Mouse (Mus musculus) embryo, embryonic 10 days (tissue): Measurements from ENCODE around the gene Gpr26.

Experiments
- DNase-seq: peaks from one replicate; pipeline ENCODE4 v3.0.0-alpha.2; 2015; ENCODE audit warnings: low spot score

Gpr26 gene

DNA sequence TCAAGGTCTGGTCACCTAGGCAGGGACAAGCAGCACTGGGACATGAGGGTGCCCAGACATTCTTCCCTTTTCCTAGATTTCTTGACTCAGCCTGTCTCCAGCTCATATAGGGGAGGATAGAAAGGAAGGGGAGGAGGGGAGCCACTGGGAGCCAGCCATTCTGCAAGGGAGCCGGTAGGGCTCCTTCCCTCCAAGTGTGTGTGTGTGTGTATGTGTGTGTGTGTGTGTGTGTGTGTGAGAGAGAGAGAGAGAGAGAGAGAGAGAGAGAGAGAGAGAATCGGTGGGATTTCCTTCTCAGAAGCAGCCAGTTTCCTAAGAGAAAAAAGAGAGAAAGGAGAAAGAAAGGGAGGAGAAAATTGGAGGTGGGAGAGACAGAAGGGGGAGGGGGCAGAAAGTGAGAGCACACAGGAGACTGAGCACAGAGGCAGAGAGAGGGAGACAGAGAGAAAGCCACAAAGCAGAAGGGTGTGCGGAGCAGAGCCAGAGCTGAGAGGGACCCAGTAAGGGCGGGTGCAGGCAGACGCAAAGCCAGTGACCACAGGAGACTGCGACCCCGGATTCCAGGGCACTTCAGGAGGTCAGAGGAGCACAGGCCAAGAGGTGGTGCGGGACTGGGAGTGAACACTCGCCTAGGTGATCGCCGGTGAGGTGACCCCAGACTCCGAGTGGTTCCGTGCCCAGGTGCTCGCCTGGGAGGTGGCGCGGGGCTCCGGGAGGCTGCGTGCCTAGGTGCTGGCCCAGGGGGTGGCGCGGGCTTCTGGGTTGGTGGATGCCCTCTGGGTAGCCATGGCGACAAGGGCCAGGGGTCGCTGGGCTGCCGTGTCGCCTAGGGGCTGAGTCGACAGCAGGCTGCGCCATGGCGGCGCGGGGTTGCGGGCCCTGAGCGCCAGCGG lies at the start of gene Gpr26:
Gene Gpr26, plus strand, starts transcription at position 438 of the 893 bp plus-strand sequence.
- DNase-seq: peak; percentile 7

DNA sequence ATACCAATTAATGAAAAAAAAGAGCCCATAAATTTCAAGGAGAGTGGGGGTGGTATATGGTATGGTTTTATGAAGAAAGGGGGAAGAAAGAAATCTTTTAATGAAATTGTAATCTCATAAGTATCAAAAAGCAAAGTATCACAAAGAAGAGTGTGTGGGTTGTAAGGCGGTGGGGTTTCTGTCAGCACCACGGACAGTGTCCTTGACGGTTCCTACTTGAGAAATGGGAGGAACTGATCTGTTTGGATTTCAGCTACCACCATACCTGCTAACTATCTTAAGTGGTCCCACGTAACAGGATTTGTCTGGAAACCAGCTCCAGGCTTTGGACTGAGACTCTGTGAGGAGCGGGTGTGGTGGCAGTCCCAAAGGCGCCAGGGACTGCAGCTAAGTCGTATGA lies 48.9 kb upstream of the Gpr26 start:
- peak; percentile 63 for DNase-seq

DNA sequence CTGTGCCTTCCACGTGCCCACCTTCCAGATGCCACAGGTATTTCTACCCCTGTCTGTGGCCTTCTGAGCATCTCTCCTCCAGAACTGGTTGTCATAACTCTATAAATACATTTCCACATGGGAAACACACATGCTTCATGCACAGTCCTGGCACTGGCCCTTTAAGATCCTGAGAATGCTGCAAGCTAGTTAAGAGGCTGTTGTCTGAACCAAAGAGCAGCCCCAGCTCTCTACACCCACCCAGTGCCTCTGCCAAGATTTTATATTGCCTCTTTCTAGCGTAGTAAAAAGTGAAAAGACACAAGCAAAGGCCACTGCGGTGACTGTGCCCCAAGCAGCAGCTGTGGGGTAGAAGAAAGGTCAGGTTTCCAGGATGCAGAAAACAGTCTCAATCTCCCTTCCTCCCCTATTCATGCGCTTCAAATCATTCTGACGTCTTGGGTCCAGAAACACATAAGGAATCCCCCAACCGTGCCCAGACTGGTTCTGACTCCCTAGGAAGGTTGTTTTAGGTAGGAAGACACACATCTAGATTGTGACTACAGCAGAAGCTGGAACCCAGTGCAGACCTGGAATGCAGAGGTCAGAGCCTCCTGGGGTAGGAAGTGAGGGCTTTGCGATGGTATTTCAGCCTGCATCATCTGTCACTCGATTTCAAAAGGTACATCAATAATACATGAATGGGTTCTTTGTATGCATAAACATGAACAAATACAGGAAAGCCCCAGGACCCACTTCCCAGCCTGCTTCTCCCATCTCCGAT lies 38.8 kb upstream of the Gpr26 start:
- no peak for DNase-seq

DNA sequence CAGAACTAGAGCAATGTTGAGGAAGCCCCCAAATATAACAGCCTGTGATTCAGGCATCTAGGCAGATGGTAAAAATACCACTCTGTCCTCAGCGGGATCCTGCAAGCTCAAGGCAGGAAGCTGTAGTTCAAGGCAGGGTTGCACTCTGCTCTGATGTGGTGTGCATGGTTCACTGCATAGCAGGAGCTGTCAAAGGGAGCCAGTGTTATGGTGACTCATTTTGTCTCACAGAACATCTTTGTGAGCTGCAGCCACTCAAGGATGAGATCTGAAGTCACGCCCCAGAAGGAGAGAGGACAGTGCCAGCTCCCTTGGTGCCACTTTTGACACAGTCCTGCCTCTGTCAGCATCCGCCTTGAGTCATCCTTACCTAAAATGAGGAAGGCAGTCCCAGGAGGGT lies 28.6 kb upstream of the Gpr26 start:
- DNase-seq: no peak

DNA sequence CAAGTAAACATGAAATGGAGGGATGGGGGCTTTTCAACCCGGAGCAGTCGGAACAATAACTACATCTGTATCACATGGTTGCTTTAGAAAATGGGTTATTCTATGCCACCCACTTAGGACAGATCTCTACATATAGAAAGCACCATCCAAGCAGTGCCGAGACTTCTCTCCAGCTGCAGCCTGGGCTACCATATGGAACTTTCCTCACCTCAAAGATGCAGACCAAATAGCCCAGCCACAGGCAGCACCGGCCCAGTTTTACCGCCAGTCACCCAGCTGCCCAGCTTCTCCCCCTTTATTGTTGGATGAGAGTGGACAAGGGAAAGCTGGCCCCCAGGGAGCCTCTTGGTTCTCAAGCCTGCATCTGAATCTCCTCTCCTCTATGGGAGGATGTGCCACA lies 15.1 kb upstream of the Gpr26 start:
- no peak for DNase-seq

DNA sequence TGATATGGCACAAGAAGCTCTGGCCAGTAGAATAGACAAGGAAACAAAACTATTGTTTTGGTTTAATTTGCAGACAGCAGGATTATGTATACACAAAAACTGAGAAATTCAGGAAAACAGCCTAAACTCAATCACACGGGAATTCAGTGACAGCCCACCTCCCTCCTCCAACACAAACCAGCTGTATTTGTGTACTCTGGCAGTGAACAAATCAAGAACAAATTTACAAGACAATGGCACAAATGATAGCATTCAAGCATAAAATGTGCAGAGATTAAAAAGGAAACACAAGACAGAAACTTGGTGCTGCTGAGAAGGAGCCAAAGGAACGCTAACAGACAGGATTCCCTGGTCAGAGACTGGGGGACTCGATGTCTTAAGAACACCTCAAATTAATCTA lies 12.9 kb upstream of the Gpr26 start:
- no peak for DNase-seq

DNA sequence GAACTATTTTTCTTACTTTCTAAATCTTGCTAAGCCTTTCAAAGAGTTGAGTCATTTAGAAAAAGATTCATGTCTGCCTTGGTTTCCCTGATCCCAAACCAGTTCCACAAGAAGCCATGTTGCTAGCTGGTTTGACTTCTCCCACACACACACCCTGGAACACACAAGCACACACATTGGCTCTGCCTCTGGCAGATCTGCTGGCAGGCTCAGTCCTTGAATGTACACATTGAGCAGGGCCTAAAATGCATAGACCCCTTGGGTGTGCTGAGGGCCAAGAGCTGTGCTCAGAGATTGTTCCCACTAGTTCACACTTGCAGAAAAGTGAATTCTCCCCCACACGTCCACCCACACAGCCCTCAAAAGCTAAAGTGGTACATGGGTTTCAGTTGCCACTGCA lies 7.6 kb upstream of the Gpr26 start:
- DNase-seq: no peak

DNA sequence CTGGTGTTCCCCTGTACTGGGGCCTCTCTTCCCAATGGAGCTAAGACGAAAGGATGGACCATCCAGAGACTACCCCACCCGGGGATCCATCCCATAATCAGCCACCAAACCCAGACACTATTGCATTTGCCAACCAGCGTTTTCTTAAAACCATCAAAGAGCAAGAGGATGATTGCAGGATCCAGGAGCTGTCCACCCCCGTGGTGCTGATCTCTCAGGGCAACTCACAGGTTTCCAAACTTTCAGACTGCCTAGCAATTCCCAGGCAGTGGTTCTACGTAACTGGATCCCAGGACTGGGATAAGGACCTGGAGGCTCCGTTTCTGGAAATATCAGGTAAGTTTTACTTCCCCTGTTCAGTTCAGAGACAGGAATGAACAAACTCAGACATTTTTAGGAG lies 5.7 kb upstream of the Gpr26 start:
- DNase-seq: peak; percentile 83

DNA sequence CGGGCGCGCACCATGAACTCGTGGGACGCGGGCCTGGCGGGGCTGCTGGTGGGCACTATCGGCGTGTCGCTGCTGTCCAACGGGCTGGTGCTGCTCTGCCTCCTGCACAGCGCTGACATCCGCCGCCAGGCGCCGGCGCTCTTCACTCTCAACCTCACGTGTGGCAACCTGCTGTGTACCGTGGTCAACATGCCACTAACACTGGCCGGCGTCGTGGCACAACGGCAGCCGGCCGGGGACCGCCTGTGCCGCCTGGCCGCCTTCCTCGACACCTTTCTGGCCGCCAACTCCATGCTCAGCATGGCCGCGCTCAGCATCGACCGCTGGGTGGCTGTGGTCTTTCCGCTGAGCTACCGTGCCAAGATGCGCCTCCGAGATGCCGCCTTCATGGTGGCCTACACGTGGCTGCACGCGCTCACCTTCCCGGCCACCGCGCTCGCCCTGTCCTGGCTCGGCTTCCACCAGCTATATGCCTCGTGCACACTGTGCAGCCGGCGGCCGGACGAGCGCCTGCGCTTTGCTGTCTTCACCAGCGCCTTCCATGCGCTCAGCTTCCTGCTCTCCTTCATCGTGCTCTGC lies 745 bp downstream of the Gpr26 start:
- DNase-seq: peak; percentile 71

DNA sequence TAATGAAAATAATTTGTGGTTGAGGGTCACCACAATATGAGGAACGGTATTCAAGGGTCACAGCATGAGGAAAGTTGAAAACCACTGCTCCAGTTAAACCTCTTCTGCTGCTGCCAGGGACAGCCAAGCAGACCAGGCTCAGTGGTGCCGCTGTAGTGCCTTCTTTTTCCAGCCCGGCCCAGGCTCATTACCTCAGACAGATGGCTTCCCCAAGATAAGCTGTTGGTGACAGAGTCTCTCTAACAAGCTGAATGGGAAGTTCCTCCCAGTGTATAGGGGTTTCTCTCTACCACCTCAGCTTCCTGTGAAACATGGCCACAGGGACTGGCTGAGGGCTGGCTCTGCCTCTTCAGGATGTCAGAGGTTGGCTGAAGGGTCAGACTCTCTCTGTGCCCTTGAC lies 4.0 kb downstream of the Gpr26 start:
- no peak for DNase-seq

DNA sequence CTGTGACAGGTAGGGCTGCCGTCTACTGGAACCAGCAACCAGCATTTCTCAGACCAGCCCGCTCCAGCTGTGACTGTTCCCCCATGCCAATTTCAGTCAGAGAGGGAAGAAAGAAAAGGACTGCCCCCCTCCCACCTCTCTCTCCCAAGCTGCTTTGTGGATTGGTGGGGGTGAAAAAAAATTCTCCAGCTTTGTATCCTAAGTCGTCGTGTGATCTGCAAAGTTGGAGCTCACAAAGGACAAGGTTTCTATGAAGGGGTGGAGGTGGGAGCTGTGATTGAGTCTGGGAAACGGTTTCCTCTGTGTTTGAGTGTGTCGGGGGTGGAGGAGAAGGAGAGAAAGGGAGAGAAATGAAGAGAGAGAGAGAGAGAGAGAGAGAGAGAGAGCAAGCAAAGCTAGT lies 9.6 kb downstream of the Gpr26 start:
- no peak for DNase-seq

DNA sequence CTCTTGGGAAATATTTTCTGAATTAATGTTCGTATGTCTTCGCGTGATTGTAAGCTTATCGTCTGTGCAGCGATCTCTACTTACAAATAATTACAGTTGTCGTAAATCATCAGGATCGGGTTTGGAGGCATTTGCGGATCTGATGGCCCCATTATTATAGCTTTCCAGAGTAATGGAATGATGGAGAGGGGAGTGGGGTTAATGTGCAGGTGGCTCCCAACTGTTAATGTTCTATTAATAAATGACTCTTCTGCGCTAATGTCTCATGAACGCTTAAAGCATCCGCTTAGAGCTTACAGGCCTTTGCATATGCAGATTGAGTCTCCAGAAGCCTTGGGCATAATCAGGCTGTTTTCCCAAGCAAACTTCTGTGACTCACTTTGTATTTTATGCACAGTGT lies 12.3 kb downstream of the Gpr26 start:
- DNase-seq: no peak

DNA sequence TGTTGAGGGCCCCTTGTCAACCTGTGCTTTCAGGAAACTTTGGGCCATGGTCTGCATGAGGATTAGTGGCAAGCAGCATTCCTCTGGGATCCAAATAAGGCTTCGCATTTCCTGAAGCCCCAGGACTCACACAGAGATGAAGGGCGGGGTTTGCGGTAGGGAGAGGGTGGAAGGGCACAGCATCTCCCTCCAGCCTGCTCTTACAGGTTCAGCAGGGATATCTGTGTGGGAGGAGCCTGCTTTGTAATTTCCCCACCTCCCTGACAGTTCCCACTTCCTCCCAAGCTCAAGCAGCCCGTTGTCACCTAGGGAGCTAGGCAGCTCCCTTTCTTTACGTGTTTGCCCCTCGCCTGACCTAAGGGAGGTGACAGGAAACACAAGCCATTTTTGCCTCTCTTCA lies 22.8 kb downstream of the Gpr26 start:
- no peak for DNase-seq

DNA sequence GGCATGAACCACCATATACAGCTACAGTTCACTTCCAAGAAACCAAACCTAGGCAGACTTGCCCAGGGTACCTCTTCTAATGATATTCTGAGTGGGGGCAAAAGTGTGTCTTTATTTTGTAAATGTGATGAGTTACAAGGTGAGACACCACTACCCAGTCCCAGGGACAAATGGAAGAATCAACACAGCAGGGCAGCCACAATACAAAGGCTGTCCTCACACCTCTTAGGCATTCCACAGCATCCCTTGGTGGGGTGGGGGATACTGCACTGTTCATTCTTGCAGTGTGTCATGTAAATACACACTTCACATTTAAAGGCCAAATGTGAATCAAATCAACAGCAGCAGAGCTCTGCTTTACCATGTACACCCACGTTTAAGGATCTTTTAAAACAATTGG lies 26.0 kb downstream of the Gpr26 start:
- no peak for DNase-seq

DNA sequence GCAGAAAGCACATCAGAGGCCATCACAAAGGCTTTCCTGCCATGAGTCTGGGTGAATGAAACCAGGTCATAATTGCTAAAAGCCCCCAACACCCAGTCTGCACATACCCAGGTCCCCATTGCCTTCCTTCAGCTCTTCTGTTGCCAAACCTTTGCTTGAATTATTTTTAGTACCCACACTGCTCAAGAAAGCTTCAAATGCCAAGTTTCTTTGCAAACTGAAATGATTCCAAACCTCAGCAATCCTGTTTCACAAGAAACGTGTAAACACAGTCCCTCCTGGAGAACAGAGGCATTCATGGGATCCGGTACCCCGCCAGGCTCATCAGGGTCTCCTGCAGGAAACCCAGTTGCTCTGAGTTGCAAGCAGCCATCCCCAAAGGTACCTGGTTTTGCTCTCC lies 26.6 kb downstream of the Gpr26 start:
- DNase-seq: no peak

DNA sequence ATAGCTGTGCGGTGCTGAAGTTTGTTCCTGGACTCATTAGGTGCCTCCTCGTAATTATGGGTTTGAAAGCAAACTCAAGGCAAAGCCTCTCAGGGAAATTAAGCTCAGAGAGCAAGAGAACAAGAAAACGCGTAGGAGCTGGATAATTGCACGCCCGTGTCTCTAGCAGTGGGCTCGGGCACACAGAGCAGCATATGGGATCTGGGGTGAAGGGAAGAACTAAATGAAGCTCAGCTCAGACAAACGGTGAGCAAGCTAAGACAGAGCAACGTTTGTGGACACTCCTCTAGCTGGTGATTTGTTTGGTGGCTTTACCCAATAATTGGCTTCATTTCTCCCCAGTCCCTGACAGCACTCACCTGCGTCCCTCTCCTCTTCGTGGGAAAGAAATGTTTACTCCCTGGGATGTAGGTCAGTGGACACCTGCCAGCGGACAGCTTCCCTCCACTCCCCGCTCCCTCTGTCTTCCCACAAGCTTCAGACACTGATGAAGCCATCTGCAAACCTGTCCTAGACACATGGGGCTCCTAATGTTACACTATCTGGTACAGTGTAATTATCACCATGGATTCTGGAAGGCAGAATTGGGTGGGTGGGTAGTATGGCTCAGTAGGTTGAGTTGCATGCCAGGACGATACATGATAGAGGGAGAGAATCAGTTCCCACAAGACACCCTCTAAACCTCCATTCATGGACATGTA lies 39.9 kb downstream of the Gpr26 start:
- DNase-seq: no peak

DNA sequence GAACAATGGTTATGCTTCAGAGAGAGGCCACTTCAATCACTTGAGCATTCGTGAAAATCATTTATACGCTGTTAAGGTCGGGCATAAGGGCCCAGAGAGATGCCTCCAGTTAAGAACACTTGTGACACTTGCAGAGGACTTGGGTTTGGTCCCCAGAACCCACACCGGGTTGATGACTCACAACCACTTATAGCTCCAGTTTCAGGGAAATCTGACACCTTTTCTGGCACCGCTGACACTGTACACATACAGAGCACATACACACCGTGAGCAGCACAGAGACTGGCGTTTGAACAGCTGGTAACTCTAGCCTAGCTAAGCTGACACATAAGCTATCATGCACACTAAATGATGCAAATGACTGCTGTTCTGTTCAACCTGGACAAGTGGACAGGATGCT lies 42.7 kb downstream of the Gpr26 start:
- no peak for DNase-seq

DNA sequence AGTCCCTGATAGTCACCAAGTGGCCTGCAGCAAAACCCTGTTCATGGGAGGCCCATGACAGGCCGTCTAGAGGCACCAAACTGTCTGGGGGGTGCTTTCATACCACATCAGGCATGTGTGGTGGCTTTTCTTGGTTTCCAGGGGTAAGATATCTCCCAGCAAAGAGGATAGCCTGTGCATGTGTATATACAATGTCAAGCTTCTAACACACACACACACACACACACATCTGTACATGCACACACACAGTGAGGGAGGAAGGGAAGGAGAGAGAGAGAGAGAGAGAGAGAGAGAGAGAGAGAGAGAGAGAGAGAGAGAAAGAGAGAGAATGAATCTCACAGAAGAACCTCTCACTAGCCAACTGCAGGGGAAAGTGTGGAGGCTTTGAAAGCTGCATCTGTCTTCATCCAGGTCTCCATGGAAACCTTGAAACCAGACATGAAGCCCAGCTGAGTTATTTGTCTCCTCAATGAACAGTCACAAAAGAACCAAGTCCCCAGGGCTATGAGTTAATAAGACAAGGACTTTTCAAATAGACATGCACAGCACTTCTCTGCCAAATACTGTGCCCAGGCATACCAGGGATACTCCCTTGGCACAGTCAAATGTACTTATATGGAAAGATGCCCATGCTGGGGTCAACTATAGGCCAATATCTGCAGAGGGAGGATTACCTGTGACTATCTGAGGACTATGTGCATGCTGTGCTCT lies 46.9 kb downstream of the Gpr26 start:
- peak; percentile 43 for DNase-seq

DNA sequence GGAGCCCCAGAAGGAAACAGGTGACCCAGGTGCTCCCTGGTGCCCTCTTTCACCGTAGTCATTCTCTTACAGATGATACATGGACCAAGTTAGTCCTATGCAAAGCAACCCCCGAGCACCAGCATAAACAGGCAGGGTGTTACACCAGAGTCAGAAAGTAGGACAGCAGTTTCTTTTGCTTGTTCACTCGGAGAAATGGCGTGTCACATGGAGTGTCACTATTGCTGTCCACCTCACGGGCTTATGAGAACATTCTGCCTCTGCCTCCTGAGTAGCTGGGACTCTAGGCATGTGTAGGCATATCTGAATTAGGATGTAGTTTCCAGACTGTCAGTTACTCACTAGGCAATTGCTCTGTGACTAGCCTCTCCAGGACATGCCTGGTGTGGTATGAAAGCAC lies 47.7 kb downstream of the Gpr26 start:
- DNase-seq: no peak

DNA sequence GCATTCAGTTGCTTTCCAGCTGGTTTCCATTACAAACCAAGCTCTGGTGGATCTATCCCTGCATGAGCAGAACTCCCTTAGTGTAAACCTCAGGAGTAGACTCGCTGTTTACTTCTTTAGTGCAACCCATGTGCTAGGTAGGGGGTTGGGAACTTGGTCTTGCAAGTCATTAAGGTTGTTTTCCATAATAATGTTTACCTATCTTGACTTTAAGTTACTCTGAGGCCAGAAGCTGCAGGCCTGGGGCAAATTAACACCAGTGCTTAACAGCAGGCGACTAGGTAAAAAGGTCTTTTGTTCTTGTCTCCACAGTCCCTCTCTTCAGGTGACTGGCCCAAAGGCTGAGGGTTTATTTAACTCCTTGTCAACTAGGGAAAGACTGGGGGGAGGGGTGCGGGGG lies 48.9 kb downstream of the Gpr26 start:
- no peak for DNase-seq

DNA sequence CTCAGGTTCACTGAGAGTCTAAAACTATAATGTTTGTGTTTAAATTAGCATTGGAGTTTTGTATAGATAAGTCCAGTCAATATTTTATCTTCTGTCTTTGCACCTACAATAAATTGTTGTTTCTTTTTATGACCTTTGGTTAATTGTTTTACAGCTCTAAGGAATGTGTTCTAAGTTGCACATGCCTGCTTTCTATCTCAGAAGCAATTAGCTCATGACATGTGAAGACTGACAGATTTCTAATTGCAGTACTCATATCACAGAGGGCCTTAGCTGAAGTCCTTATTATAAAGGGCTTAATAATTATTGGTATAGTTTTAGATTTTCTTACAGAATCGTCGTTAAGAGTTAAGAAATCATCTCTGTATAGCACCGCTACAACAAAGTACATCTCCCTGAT lies 49.7 kb downstream of the Gpr26 start:
- no peak for DNase-seq

DNA sequence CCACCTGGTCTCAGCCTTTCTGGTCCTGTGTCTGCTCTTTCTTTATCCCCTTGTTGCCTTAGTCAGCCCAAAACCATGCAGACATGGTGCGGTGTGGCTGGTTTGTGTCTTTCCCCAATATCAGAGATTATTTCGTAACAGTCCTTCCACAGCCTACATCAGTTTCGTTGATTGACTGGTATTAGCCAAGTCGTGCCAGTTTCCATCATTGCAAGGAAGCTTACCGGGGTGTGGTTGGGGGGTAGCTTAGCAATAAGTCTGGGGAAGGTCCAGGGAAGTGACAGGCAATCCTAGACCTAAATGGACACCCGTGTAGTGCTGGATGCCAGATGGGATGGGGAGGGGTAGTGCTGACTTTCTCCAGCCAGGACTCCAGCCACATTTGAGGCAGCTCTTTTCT lies 59.3 kb downstream of the Gpr26 start:
- no peak for DNase-seq
